Mouse (Mus musculus) retina, embryonic 14.5 days (tissue): ENCODE data around the gene Ipo4.

ENCODE experiments used
- DNase-seq: peaks from one replicate; pipeline ENCODE4 v3.0.0-alpha.2; 2015; ENCODE audit warnings: low spot score

Gene Ipo4

GRCm38 (mm10) chr14:55629312-55629711 is 6.4 kb downstream of the Ipo4 start:
- DNase-seq = peak; percentile 62

- no peak for DNase-seq
Observed at GRCm38 (mm10) chr14:55628077-55628827, 7.5 kb downstream of the Ipo4 start.

GRCm38 (mm10) chr14:55618486-55619195 is 17.1 kb downstream of the Ipo4 start:
- DNase-seq = no peak

GRCm38 (mm10) chr14:55617822-55618221 is 17.9 kb downstream of the Ipo4 start, which contains the start of gene Rec8:
Gene Rec8, plus strand, starts transcription at chr14:55618037.
- no peak for DNase-seq

- DNase-seq = no peak
Observed at GRCm38 (mm10) chr14:55616844-55617243, 18.9 kb downstream of the Ipo4 start.

- no peak for DNase-seq
Observed at GRCm38 (mm10) chr14:55615876-55616275, 19.9 kb downstream of the Ipo4 start.

GRCm38 (mm10) chr14:55614565-55615178 is 21.1 kb downstream of the Ipo4 start:
- DNase-seq = no peak

- no peak for DNase-seq
Observed at GRCm38 (mm10) chr14:55613346-55613745, 22.4 kb downstream of the Ipo4 start.

- no peak for DNase-seq
Observed at GRCm38 (mm10) chr14:55608339-55608738, 27.4 kb downstream of the Ipo4 start.

GRCm38 (mm10) chr14:55605743-55606459 is 29.9 kb downstream of the Ipo4 start:
- DNase-seq = no peak

GRCm38 (mm10) chr14:55604823-55605222 is 30.9 kb downstream of the Ipo4 start:
- DNase-seq = no peak

- DNase-seq = peak; percentile 90
Observed at GRCm38 (mm10) chr14:55603633-55604576, 31.9 kb downstream of the Ipo4 start.

- DNase-seq = no peak
Observed at GRCm38 (mm10) chr14:55603271-55603632, 32.5 kb downstream of the Ipo4 start, which contains the start of gene Irf9. Gene Irf9, plus strand, starts transcription at chr14:55603571.

- DNase-seq = no peak
Observed at GRCm38 (mm10) chr14:55598521-55599390, 37.0 kb downstream of the Ipo4 start.

GRCm38 (mm10) chr14:55596036-55596690 is 39.6 kb downstream of the Ipo4 start:
- DNase-seq = no peak

- no peak for DNase-seq
Observed at GRCm38 (mm10) chr14:55592226-55592625, 43.5 kb downstream of the Ipo4 start.

- DNase-seq = peak; percentile 94
Observed at GRCm38 (mm10) chr14:55591331-55591891, 44.3 kb downstream of the Ipo4 start, which contains the start of gene Rnf31. Gene Rnf31, plus strand, starts transcription at chr14:55591708.

- peak; percentile 93 for DNase-seq
Observed at GRCm38 (mm10) chr14:55590748-55591330, 44.9 kb downstream of the Ipo4 start, which contains the start of gene Psme2. Gene Psme2, minus strand, starts transcription at chr14:55591113.
